Mouse (Mus musculus) liver, embryonic 15.5 days (tissue): ENCODE results near the gene Tbx21. TPM values are rescaled to one million over a fixed set of nuclear protein-coding genes. Genes with fewer than 3 reads are reported as not detected.

ENCODE experiments used
- ATAC-seq: fragments of 200-750 bp; cut with Nextera tagmentation; 2 replicates; pipeline ENCODE4 v1.8.0; 2017; ENCODE audit warnings: moderate number of reproducible peaks, mild to moderate bottlenecking, moderate library complexity; ENCODE audit not compliant: insufficient read depth
- H3K27ac ChIP-seq: fragments of 300-500 bp; sonication (generic); replicated peaks from 2 replicates; pipeline ENCODE4 v1.5.1; 2015; ENCODE audit warnings: mild to moderate bottlenecking, inconsistent platforms
- H3K27me3 ChIP-seq: fragments of 300-500 bp; sonication (generic); 2 replicates; pipeline ENCODE4 v1.6.1; 2015; ENCODE audit warnings: mild to moderate bottlenecking, inconsistent platforms
- H3K36me3 ChIP-seq: fragments of 300-500 bp; sonication (generic); replicated peaks from 2 replicates; pipeline ENCODE4 v1.6.1; 2015; ENCODE audit warnings: moderate library complexity, mild to moderate bottlenecking, inconsistent platforms
- H3K4me1 ChIP-seq: fragments of 300-500 bp; sonication (generic); replicated peaks from 2 replicates; pipeline ENCODE4 v1.6.1; 2015; ENCODE audit warnings: inconsistent platforms
- H3K4me2 ChIP-seq: fragments of 300-500 bp; sonication (generic); 2 replicates; pipeline ENCODE4 v1.6.1; 2015; ENCODE audit warnings: moderate library complexity, mild to moderate bottlenecking, inconsistent platforms
- H3K4me3 ChIP-seq: fragments of 300-500 bp; sonication (generic); replicated peaks from 2 replicates; pipeline ENCODE4 v1.5.1; 2015; ENCODE audit warnings: mild to moderate bottlenecking, inconsistent platforms
- H3K9ac ChIP-seq: fragments of 300-500 bp; sonication (generic); 2 replicates; pipeline ENCODE4 v1.6.1; 2015; ENCODE audit warnings: moderate library complexity, mild to moderate bottlenecking, inconsistent platforms
- H3K9me3 ChIP-seq: fragments of 300-500 bp; sonication (generic); replicated peaks from 2 replicates; pipeline ENCODE4 v1.6.1; 2016; ENCODE audit warnings: inconsistent platforms
- WGBS: fragments of 180-500 bp; shearing (Covaris S2); methylation state at CpG from one replicate; pipeline ENCODE4 v1.1.7; 2015; ENCODE audit warnings: mixed read lengths; ENCODE audit not compliant: insufficient replicate concordance; 5-methylcytosine and 5-hydroxymethylcytosine counted together
- polyA plus RNA-seq: library from polyadenylated mRNA; unstranded; fragments of >200 nt; fragmentation: Nextera tagmentation; extraction: Ambion mirVana; gene quantifications from 2 replicates; pipeline ENCODE4 v1.2.1, GENCODE M21; 2015

Gene Tbx21
- polyA plus RNA-seq, 1 experiment from 2014 or later = 0.08 TPM

DNA sequence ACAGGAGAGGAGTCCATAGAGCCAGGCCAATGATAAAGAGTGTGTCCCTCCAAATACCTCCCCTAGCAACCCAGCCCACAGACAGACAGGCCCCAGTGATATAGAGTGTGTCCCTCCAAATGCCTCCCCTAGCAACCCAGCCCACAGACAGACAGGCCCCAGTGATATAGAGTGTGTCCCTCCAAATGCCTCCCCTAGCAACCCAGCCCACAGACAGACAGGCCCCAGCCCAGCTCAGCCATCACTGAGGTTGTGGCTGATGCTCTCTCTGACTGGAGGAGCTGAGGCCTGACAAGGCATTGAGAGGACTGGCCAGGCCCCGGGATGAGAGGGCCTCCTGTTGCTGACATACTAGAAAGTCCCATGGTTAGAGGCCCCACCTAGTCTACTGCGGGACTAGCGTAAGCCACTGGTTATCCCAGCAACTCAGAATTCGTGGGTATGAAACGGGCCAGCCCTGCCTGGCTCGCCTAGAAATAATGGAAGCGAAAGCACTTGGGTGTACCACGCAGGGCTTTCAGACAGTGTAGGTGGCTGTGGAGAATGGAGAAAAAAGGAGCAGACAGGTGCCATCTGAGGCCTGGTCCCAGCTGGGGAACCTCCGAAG lies 2.5 kb downstream of the Tbx21 start:
- WGBS = 68% methylated on average over 9 of the region's 9 CpGs

DNA sequence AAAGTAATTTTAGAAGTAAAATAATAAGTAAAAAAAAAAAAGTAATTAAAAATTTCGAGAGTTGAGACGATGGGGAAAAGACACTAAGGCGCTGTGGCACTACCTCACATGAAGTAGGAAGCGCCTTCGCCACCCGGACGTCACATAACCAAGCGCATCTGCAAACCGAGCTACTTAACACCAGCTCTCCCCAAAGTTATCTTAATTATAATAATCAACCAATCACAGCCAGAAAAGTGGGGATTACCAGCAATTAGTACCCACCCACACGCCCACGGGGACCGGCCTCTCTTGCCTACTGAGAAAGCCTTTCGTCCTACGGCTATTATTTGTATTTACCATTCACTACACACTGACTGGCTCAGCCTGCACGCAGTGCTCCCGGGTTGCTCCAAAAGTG lies 6.2 kb downstream of the Tbx21 start:
- no peaks in the 10 kb centered on the region for H3K4me1 ChIP-seq
- H3K36me3 ChIP-seq = no peaks in the 10 kb centered on the region
- no peak overlapping the region for H3K27ac ChIP-seq
- H3K9me3 ChIP-seq = no peaks in the 10 kb centered on the region
- 66% methylated on average over 16 of the region's 16 CpGs for WGBS
- peaks cover 38% of the 10 kb centered on the region for H3K27me3 ChIP-seq
- H3K9ac ChIP-seq = no peak overlapping the region
- no peak for ATAC-seq
- H3K4me2 ChIP-seq = no peak overlapping the region
- no peak overlapping the region for H3K4me3 ChIP-seq

More for the DNA sequence above, 2.5 kb downstream of the Tbx21 start:
- H3K9me3 ChIP-seq = no peaks in the 10 kb centered on the region
- peaks cover 13% of the 10 kb centered on the region for H3K4me1 ChIP-seq
- H3K36me3 ChIP-seq = no peaks in the 10 kb centered on the region
- no peak overlapping the region for H3K9ac ChIP-seq
- H3K27ac ChIP-seq = no peak overlapping the region
- H3K4me3 ChIP-seq = no peak overlapping the region
- no peak for ATAC-seq
- no peak overlapping the region for H3K4me2 ChIP-seq
- H3K27me3 ChIP-seq = peaks cover 71% of the 10 kb centered on the region

DNA sequence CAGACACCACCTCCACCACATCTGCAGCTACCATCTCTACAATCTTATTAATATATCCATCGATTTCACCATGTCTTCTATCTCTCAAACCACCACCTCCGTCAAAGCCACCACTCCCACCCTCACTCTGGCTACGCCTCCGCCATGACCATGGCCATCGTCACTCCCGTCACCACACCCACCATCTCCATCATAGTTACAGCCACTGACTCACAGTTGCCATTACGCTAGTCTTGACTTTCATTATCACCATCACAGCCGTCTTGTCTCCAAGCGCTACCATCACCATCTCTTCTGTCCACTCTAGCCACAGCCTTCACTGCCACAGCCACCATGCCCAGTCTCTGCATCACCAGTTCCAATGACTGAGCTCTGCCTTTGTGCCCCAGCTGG lies 11.0 kb downstream of the Tbx21 start:
- Histone ChIP-seq H3K27ac (no peak overlapping the region), H3K4me3 (no peak overlapping the region), H3K36me3 (no peaks in the 10 kb centered on the region), H3K27me3 (peaks cover 34% of the 10 kb centered on the region), H3K9ac (no peak overlapping the region), H3K4me2 (no peak overlapping the region), H3K4me1 (no peaks in the 10 kb centered on the region), H3K9me3 (no peaks in the 10 kb centered on the region)
- ATAC-seq = no peak
- 81% methylated on average over 9 of the region's 9 CpGs for WGBS

DNA sequence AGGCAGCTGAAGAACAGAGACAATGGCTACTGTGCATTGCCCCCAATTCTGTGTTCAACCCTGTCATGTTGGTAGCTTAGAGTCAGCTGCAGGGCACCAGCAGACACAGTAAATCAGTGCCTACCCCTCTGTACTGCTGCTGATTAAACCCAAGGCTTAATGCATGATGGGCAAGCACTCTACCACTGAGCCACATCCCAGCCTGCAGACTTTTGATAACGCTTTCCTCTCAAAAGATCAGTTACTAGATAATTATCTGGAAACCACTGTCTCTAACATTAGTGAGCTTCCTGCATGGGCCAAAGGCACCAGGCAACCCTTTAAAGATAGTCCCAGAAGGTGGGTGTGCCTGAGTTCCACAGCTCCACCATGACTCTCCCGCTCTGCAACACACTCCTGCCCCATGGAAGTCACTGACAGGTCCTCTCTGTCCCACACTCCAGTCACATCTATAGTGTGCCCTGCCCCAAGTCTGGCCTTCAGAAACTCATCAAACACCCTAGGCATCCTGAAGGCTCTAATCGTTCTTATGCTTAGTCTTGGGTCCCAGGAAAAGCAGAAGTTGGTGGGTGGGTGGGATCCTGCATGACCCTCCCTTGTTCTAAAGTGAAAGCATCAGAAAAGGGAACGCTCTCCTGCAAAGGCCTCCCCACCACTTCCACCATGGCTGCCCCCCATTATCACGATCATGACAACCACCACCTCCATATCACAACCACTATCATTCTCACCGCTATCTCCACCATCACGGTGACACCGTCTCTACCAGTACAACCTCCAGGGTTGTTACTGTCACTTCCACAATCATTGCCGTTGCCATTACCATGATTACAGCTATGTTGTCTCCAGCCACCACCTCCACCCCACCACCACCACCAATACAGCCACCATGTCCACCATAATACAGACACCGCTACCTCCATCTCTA lies 11.7 kb downstream of the Tbx21 start:
- WGBS = 33% methylated on average over 10 of the region's 10 CpGs
- ATAC-seq = no peak
- Histone ChIP-seq H3K9ac (no peak overlapping the region), H3K4me2 (no peak overlapping the region), H3K27ac (no peak overlapping the region), H3K27me3 (peaks cover 39% of the 10 kb centered on the region), H3K4me1 (no peaks in the 10 kb centered on the region), H3K9me3 (no peaks in the 10 kb centered on the region), H3K4me3 (no peak overlapping the region), H3K36me3 (no peaks in the 10 kb centered on the region)

DNA sequence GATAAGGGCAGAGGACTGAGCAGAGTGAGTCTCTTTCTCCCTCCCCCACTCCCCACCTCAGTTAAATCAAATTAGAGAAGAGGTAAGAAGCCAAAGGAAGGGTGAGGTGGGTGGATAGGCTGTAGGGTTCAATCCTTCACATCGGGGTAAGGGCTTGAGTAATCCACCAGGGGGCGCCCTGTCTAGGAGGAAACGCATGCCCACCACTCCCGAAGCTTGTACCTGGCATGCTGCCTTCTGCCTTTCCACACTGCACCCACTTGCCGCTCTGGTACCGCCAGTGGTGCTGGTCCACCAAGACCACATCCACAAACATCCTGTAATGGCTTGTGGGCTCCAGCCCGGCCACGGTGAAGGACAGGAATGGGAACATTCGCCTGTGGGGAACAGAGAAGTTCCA lies 13.4 kb downstream of the Tbx21 start:
- ATAC-seq = no peak
- Histone ChIP-seq H3K4me3 (no peak overlapping the region), H3K9me3 (no peaks in the 10 kb centered on the region), H3K36me3 (no peaks in the 10 kb centered on the region), H3K27ac (no peak overlapping the region), H3K27me3 (peaks cover 56% of the 10 kb centered on the region), H3K9ac (no peak overlapping the region), H3K4me2 (no peak overlapping the region), H3K4me1 (no peaks in the 10 kb centered on the region)
- WGBS = 13% methylated on average over 9 of the region's 9 CpGs

DNA sequence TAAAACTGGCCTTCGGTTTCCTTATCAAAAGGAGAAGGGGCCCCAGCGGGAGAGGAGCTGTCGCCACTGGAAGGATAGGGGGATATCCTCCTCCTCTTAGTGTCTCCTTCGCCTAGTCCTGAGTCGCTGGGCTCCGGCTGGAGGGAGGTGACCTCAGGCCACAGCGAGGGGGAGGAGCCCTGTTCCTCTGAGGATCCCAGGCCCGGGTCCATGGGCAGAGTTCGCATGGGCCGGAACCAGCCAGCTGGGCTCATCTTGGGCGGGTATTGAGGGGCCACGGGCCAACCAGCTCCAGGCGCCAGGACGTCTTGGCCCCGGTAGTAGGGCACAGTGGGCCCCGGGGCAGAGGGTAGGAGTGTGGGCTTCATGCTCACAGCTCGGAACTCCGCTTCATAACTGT lies 16.3 kb downstream of the Tbx21 start:
- no peaks in the 10 kb centered on the region for H3K9me3 ChIP-seq
- no peak overlapping the region for H3K27ac ChIP-seq
- peak overlapping the region; percentile 16; the same call in 1 of the 2 replicates for H3K4me2 ChIP-seq
- no peak for ATAC-seq
- no peaks in the 10 kb centered on the region for H3K4me1 ChIP-seq
- 15% methylated on average over 18 of the region's 18 CpGs for WGBS
- H3K36me3 ChIP-seq = no peaks in the 10 kb centered on the region
- no peak overlapping the region for H3K9ac ChIP-seq
- no peak overlapping the region for H3K4me3 ChIP-seq
- H3K27me3 ChIP-seq = peaks cover 74% of the 10 kb centered on the region

DNA sequence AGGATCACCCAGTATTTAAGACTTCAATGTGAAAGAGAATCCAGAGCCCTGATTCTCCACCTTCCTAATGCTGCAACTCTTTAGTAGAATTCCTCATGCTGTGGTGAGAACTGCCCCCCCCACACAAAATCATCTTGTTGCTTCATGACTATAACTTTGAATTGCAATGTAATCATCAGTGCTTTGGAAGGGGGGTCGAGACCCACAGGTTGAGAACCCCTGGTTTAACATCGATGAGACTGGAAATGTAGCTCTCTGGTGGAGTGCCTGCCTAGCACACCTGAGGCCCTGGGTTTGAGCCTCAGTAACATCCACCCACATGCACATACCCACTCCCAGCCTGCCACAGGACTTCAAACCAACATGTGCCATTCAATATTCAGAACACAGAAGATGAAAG lies 20.5 kb downstream of the Tbx21 start:
- no peak overlapping the region for H3K9ac ChIP-seq
- H3K4me2 ChIP-seq = no peak overlapping the region
- no peaks in the 10 kb centered on the region for H3K36me3 ChIP-seq
- H3K27me3 ChIP-seq = peaks cover 56% of the 10 kb centered on the region
- WGBS = 30% methylated on average over 2 of the region's 2 CpGs
- H3K4me1 ChIP-seq = no peaks in the 10 kb centered on the region
- no peak for ATAC-seq
- no peak overlapping the region for H3K27ac ChIP-seq
- no peak overlapping the region for H3K4me3 ChIP-seq
- H3K9me3 ChIP-seq = no peaks in the 10 kb centered on the region

DNA sequence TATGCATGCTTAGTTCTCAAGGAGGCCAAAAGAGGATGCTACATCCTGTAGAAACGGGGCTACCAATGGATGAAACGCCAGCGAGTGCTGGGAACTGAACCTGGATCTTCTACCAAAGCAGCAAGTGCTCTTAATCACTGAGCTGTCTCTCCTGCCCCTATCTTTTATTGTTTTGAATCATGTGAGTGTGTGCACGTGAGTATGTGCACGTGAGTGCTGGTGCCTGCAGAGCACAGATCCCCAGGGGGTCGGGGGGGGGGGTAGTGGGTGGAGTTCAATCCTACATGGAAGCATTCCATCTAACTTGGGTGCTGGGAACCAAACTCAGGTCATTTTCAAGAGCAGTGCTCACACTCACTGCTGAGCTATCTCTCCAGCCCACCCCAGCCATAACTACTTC lies 28.8 kb downstream of the Tbx21 start:
- WGBS = 48% methylated on average over 6 of the region's 6 CpGs
- H3K4me2 ChIP-seq = no peak overlapping the region
- H3K36me3 ChIP-seq = no peaks in the 10 kb centered on the region
- no peak overlapping the region for H3K9ac ChIP-seq
- no peaks in the 10 kb centered on the region for H3K4me1 ChIP-seq
- H3K9me3 ChIP-seq = no peaks in the 10 kb centered on the region
- H3K27ac ChIP-seq = no peak overlapping the region
- ATAC-seq = no peak
- H3K27me3 ChIP-seq = peaks cover 29% of the 10 kb centered on the region
- no peak overlapping the region for H3K4me3 ChIP-seq

DNA sequence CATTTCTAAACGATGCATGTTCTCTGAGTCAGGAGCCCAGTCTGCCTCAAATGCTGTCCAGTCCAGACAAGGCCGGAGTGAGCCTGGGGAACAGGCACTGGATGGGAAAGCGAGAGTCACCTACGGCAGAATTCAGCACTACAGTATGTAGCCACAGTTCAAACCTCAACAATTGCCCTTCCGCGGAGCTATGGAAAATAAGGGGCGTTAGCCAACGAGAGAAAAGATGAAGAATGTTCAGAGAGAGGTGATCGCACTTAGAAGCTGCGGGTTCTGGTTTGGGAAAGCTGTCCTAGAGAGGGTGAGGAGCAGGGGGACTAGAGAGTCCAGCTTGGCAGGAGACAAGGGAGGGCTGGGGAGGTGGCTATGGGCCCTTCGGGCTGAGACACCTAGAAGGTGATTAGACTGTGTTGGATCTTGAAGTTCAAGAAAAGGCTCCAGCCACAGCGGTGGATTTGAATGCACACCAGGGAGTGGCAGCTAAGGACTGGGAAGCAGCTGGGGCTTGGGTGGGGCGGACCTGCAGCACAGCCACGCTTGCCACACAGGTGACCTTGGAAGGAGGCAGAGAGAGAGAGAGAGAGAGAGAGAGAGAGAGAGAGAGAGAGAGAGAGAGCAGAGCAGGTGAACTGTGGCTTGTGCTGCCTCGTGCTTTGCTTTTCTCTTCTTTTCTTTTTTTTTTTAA lies 30.2 kb downstream of the Tbx21 start:
- H3K4me3 ChIP-seq = no peak overlapping the region
- no peak overlapping the region for H3K4me2 ChIP-seq
- H3K9ac ChIP-seq = no peak overlapping the region
- H3K27me3 ChIP-seq = peaks cover 29% of the 10 kb centered on the region
- H3K36me3 ChIP-seq = no peaks in the 10 kb centered on the region
- 70% methylated on average over 15 of the region's 15 CpGs for WGBS
- no peak for ATAC-seq
- H3K4me1 ChIP-seq = no peaks in the 10 kb centered on the region
- H3K27ac ChIP-seq = no peak overlapping the region
- no peaks in the 10 kb centered on the region for H3K9me3 ChIP-seq

DNA sequence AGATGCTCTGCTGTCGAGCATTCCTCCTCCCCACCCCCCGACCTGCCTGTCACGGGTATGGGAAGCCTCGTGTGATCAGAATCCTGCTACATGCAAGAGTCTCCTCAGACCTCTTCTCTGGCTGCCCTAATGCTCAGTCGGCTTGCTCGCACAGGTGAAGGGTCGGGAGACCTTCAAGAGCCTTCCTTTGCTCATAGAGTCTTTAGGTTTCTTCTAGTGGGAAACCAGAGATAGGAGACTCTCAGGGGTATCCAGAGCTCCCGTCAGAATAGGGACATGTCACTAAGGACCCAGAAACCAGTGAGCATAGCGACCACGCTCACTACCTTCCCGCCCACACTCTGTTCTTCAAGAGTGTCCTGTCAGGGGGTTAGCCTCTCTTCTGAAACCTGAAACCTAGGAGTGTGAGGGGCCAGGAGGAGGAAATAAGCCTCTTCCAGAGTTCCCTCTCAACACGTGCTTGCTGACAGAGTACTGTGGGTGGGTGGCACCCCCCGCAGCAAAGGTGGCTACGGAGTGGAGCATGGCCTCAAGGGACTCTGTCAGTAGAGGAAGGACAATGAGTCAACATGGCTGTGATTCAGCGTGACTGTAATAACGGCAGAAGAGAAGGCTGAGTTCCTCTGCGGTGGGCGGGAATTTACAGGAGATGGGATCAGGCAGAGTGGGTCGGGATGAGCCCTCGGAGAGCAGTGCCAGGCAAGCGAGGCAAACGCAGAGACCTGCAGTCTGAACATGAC lies 31.6 kb downstream of the Tbx21 start:
- Histone ChIP-seq H3K36me3 (no peaks in the 10 kb centered on the region), H3K27me3 (peaks cover 29% of the 10 kb centered on the region), H3K27ac (no peak overlapping the region), H3K4me3 (no peak overlapping the region), H3K9me3 (no peaks in the 10 kb centered on the region), H3K4me1 (no peaks in the 10 kb centered on the region), H3K9ac (no peak overlapping the region), H3K4me2 (no peak overlapping the region)
- WGBS = 21% methylated on average over 22 of the region's 22 CpGs
- ATAC-seq = no peak

DNA sequence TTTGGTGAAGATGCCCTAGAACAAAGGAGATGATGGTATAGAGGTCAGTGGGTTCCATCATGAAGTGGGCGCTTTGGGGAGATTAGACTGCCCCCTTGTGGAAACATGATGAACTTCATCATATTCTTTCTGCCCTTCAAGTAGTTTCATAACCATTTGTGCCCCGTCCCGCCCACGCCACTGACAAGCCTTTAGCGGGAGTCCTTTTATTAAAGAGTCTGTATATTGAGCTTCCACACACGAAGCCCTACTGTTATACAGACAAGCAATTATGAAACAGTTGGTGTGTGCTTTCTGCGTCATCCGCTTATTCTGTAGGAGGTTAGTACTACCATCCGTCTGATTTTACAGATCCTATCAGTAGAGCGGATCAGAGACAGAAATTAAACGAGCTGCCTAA lies 32.2 kb downstream of the Tbx21 start:
- Histone ChIP-seq H3K27ac (no peak overlapping the region), H3K4me1 (no peaks in the 10 kb centered on the region), H3K36me3 (no peaks in the 10 kb centered on the region), H3K4me2 (no peak overlapping the region), H3K9ac (no peak overlapping the region), H3K4me3 (no peak overlapping the region), H3K27me3 (peaks cover 29% of the 10 kb centered on the region), H3K9me3 (no peaks in the 10 kb centered on the region)
- WGBS = 27% methylated on average over 11 of the region's 11 CpGs
- ATAC-seq = no peak
